Mouse (Mus musculus) stomach, embryonic 16.5 days (tissue): ENCODE results near the gene Dok7. TPM values are rescaled to one million over a fixed set of nuclear protein-coding genes. Genes with fewer than 3 reads are reported as not detected.
A peak's percentile ranks its signal among the peaks of the same experiment; 100 is the strongest.

ENCODE experiments used
- ATAC-seq: fragments of 200-750 bp; cut with Nextera tagmentation; 2 replicates; pipeline ENCODE4 v1.8.0; 2017; ENCODE audit warnings: moderate number of reproducible peaks, moderate TSS enrichment; ENCODE audit not compliant: insufficient read depth, low FRiP score
- H3K27ac ChIP-seq: fragments of 300-500 bp; sonication (generic); 2 replicates; pipeline ENCODE4 v1.5.1; 2014; ENCODE audit warnings: low read length
- H3K27me3 ChIP-seq: fragments of 300-500 bp; sonication (generic); 2 replicates; pipeline ENCODE4 v1.6.1; 2014; ENCODE audit warnings: low read length, control low read depth, mixed read lengths; ENCODE audit not compliant: control insufficient read depth, insufficient read depth
- H3K36me3 ChIP-seq: fragments of 300-500 bp; sonication (generic); 2 replicates; pipeline ENCODE4 v1.6.1; 2014; ENCODE audit warnings: low read length; ENCODE audit not compliant: control insufficient read depth, insufficient read depth
- H3K4me1 ChIP-seq: fragments of 300-500 bp; sonication (generic); 2 replicates; pipeline ENCODE4 v1.6.1; 2014; ENCODE audit warnings: low read length, control low read depth, mixed read lengths; ENCODE audit not compliant: control insufficient read depth, insufficient read depth
- H3K4me2 ChIP-seq: fragments of 300-500 bp; sonication (generic); 2 replicates; pipeline ENCODE4 v1.6.1; 2014; ENCODE audit warnings: low read depth, low read length, mixed read lengths
- H3K4me3 ChIP-seq: fragments of 300-500 bp; sonication (generic); replicated peaks from 2 replicates; pipeline ENCODE4 v1.5.1; 2014; ENCODE audit warnings: mild to moderate bottlenecking, low read length
- H3K9ac ChIP-seq: fragments of 300-500 bp; sonication (generic); 2 replicates; pipeline ENCODE4 v1.6.1; 2014; ENCODE audit warnings: low read length
- H3K9me3 ChIP-seq: fragments of 300-500 bp; sonication (generic); replicated peaks from 2 replicates; pipeline ENCODE4 v1.6.1; 2016; ENCODE audit warnings: low read length, control low read depth; ENCODE audit not compliant: control insufficient read depth
- WGBS: fragments of 180-500 bp; shearing (Covaris S2); extraction: QIAGEN DNeasy Blood & Tissue Kit; methylation state at CpG from one replicate; pipeline ENCODE4 v1.1.7; 2014; 5-methylcytosine and 5-hydroxymethylcytosine counted together
- polyA plus RNA-seq: library from polyadenylated mRNA; unstranded; fragments of >200 nt; fragmentation: Nextera tagmentation; extraction: Ambion mirVana; gene quantifications from 2 replicates; pipeline ENCODE4 v1.2.1, GENCODE M21; 2015

Dok7 gene
- polyA plus RNA-seq, result 1.9 and 2.0 TPM in 2 replicates

GRCm38 (mm10) chr5:35056604-35057432, at the start of gene Dok7:
Gene Dok7, plus strand, starts transcription at chr5:35056766.
- Histone ChIP-seq H3K9ac (peak within 1 kb of the TSS; percentile 73), H3K27ac (no peak within 1 kb of the TSS), H3K36me3 (no peaks in the 10 kb centered on the region), H3K27me3 (peaks cover 32% of the 10 kb centered on the region), H3K4me3 (peak within 1 kb of the TSS; percentile 60), H3K4me2 (peak within 1 kb of the TSS; percentile 97), H3K4me1 (peaks cover 8% of the 10 kb centered on the region), H3K9me3 (no peaks in the 10 kb centered on the region)
- 1% methylated on average over 72 of the region's 74 CpGs for WGBS
- ATAC-seq, result peak; percentile 61; the same call in 1 of the 2 replicates

- Histone ChIP-seq H3K27ac (no peak overlapping the region), H3K9ac (no peak overlapping the region), H3K4me2 (no peak overlapping the region), H3K27me3 (no peaks in the 10 kb centered on the region), H3K9me3 (no peaks in the 10 kb centered on the region), H3K4me3 (no peak overlapping the region), H3K4me1 (no peaks in the 10 kb centered on the region; the same call in 1 of the 2 replicates), H3K36me3 (no peaks in the 10 kb centered on the region)
- 89% methylated on average over 4 of the region's 4 CpGs for WGBS
- no peak for ATAC-seq
Observed at GRCm38 (mm10) chr5:35009163-35009562, 47.4 kb upstream of the Dok7 start.

GRCm38 (mm10) chr5:35010656-35011055, 45.9 kb upstream of the Dok7 start:
- Histone ChIP-seq H3K27me3 (no peaks in the 10 kb centered on the region), H3K4me3 (no peak overlapping the region), H3K9ac (no peak overlapping the region), H3K36me3 (no peaks in the 10 kb centered on the region), H3K4me2 (no peak overlapping the region), H3K4me1 (no peaks in the 10 kb centered on the region; the same call in 1 of the 2 replicates), H3K9me3 (no peaks in the 10 kb centered on the region), H3K27ac (no peak overlapping the region)
- 59% methylated on average over 5 of the region's 5 CpGs for WGBS
- ATAC-seq, result no peak; the same call in 1 of the 2 replicates

- ATAC-seq, result no peak
- WGBS, result 95% methylated on average over 6 of the region's 6 CpGs
Observed at GRCm38 (mm10) chr5:35011156-35011923, 45.2 kb upstream of the Dok7 start.

GRCm38 (mm10) chr5:35014036-35014435, 42.5 kb upstream of the Dok7 start:
- Histone ChIP-seq H3K27me3 (no peaks in the 10 kb centered on the region), H3K36me3 (no peaks in the 10 kb centered on the region), H3K4me3 (no peak overlapping the region), H3K9ac (no peak overlapping the region), H3K4me2 (no peak overlapping the region), H3K27ac (no peak overlapping the region), H3K9me3 (no peaks in the 10 kb centered on the region), H3K4me1 (peaks cover 7% of the 10 kb centered on the region)
- 82% methylated on average over 6 of the region's 6 CpGs for WGBS
- no peak for ATAC-seq

More at GRCm38 (mm10) chr5:35011156-35011923, 45.2 kb upstream of the Dok7 start:
- no peak overlapping the region for H3K9ac ChIP-seq
- H3K27me3 ChIP-seq, result no peaks in the 10 kb centered on the region
- no peak overlapping the region for H3K27ac ChIP-seq
- H3K9me3 ChIP-seq, result no peaks in the 10 kb centered on the region
- no peak overlapping the region for H3K4me3 ChIP-seq
- no peak overlapping the region for H3K4me2 ChIP-seq
- no peaks in the 10 kb centered on the region; the same call in 1 of the 2 replicates for H3K4me1 ChIP-seq
- no peaks in the 10 kb centered on the region for H3K36me3 ChIP-seq

- Histone ChIP-seq H3K27me3 (no peaks in the 10 kb centered on the region), H3K27ac (peak overlapping the region; percentile 46; the same call in 1 of the 2 replicates), H3K9ac (no peak overlapping the region)
Observed at GRCm38 (mm10) chr5:35019673-35020300, 36.8 kb upstream of the Dok7 start.

GRCm38 (mm10) chr5:35020410-35021241, 35.9 kb upstream of the Dok7 start:
- H3K27ac ChIP-seq, result peak overlapping the region; percentile 46

More at GRCm38 (mm10) chr5:35019673-35020300, 36.8 kb upstream of the Dok7 start:
- Histone ChIP-seq H3K4me1 (peaks cover 14% of the 10 kb centered on the region), H3K9me3 (no peaks in the 10 kb centered on the region), H3K4me3 (no peak overlapping the region), H3K4me2 (no peak overlapping the region), H3K36me3 (peaks cover 4% of the 10 kb centered on the region; the same call in 1 of the 2 replicates)
- 64% methylated on average over 9 of the region's 9 CpGs for whole genome bisulfite sequencing
- no peak; the same call in 1 of the 2 replicates for ATAC-seq

GRCm38 (mm10) chr5:35024975-35025374, 31.6 kb upstream of the Dok7 start:
- H3K27me3 ChIP-seq, result no peaks in the 10 kb centered on the region
- no peaks in the 10 kb centered on the region for H3K9me3 ChIP-seq
- no peaks in the 10 kb centered on the region for H3K4me1 ChIP-seq
- no peak overlapping the region for H3K27ac ChIP-seq
- H3K4me3 ChIP-seq, result no peak overlapping the region
- H3K36me3 ChIP-seq, result peaks cover 16% of the 10 kb centered on the region
- no peak overlapping the region for H3K4me2 ChIP-seq
- no peak overlapping the region for H3K9ac ChIP-seq
- no peak for ATAC-seq
- WGBS, result 18% methylated on average over 2 of the region's 2 CpGs

More at GRCm38 (mm10) chr5:35020410-35021241, 35.9 kb upstream of the Dok7 start:
- Histone ChIP-seq H3K36me3 (peaks cover 4% of the 10 kb centered on the region; the same call in 1 of the 2 replicates), H3K9me3 (no peaks in the 10 kb centered on the region), H3K9ac (no peak overlapping the region), H3K27me3 (no peaks in the 10 kb centered on the region), H3K4me2 (no peak overlapping the region), H3K4me3 (no peak overlapping the region), H3K4me1 (peaks cover 14% of the 10 kb centered on the region)
- ATAC-seq, result peak; percentile 79
- WGBS, result 68% methylated on average over 9 of the region's 9 CpGs
